Mouse (Mus musculus) embryonic facial prominence, embryonic 15.5 days (tissue): ENCODE measurements around the gene Ska2. TPM values are rescaled to one million over a fixed set of nuclear protein-coding genes. Genes with fewer than 3 reads are reported as not detected.

Experiments
- ATAC-seq: fragments of 200-750 bp; cut with Nextera tagmentation; 2 replicates; pipeline ENCODE4 v1.8.0; 2017; ENCODE audit warnings: low read depth, moderate TSS enrichment; ENCODE audit not compliant: insufficient number of reproducible peaks, low FRiP score, low TSS enrichment
- H3K27ac ChIP-seq: fragments of 300-500 bp; sonication (generic); replicated peaks from 2 replicates; pipeline ENCODE4 v1.5.1; 2015; ENCODE audit warnings: mild to moderate bottlenecking, inconsistent platforms
- H3K27me3 ChIP-seq: fragments of 300-500 bp; sonication (generic); 2 replicates; pipeline ENCODE4 v1.6.1; 2015; ENCODE audit warnings: inconsistent platforms
- H3K36me3 ChIP-seq: fragments of 300-500 bp; sonication (generic); 2 replicates; pipeline ENCODE4 v1.6.1; 2015; ENCODE audit warnings: mild to moderate bottlenecking, inconsistent platforms
- H3K4me1 ChIP-seq: fragments of 300-500 bp; sonication (generic); 2 replicates; pipeline ENCODE4 v1.6.1; 2015; ENCODE audit warnings: inconsistent platforms
- H3K4me2 ChIP-seq: fragments of 300-500 bp; sonication (generic); replicated peaks from 2 replicates; pipeline ENCODE4 v1.6.1; 2015; ENCODE audit warnings: mild to moderate bottlenecking, inconsistent platforms
- H3K4me3 ChIP-seq: fragments of 300-500 bp; sonication (generic); replicated peaks from 2 replicates; pipeline ENCODE4 v1.5.1; 2015; ENCODE audit warnings: mild to moderate bottlenecking, inconsistent platforms
- H3K9ac ChIP-seq: fragments of 300-500 bp; sonication (generic); 2 replicates; pipeline ENCODE4 v1.6.1; 2015; ENCODE audit warnings: inconsistent platforms
- H3K9me3 ChIP-seq: fragments of 300-500 bp; sonication (generic); replicated peaks from 2 replicates; pipeline ENCODE4 v1.6.1; 2016; ENCODE audit warnings: inconsistent platforms
- WGBS: fragments of 180-500 bp; shearing (Covaris S2); methylation state at CpG from one replicate; pipeline ENCODE4 v1.1.7; 2015; 5-methylcytosine and 5-hydroxymethylcytosine counted together
- polyA plus RNA-seq: library from polyadenylated mRNA; unstranded; fragments of >200 nt; fragmentation: Nextera tagmentation; extraction: Ambion mirVana; gene quantifications from 2 replicates; pipeline ENCODE4 v1.2.1, GENCODE M21; 2015

Gene Ska2
- 46.5 and 48.4 TPM in 2 replicates for polyA plus RNA-seq

- H3K27me3 ChIP-seq, result no peaks in the 10 kb centered on the region
- peak within 1 kb of the TSS; percentile 91 for H3K4me3 ChIP-seq
- peak within 1 kb of the TSS; percentile 97 for H3K27ac ChIP-seq
- H3K4me1 ChIP-seq, result peaks cover 19% of the 10 kb centered on the region; the same call in 1 of the 2 replicates
- peaks cover 20% of the 10 kb centered on the region for H3K36me3 ChIP-seq
- under 1% methylated on average over 40 of the region's 40 CpGs for WGBS
- H3K9ac ChIP-seq, result peak within 1 kb of the TSS; percentile 88
- peak; percentile 99 for ATAC-seq
- peak within 1 kb of the TSS; percentile 66 for H3K4me2 ChIP-seq
- H3K9me3 ChIP-seq, result no peaks in the 10 kb centered on the region
Measured at GRCm38 (mm10) chr11:87108755-87109518, at the start of gene Ska2. TSS of gene Ska2 (plus strand) at chr11:87109234.

- H3K27ac ChIP-seq, result no peak overlapping the region
- 97% methylated on average over 2 of the region's 2 CpGs for WGBS
Measured at GRCm38 (mm10) chr11:87060410-87060809, 48.6 kb upstream of the Ska2 start.

DNA sequence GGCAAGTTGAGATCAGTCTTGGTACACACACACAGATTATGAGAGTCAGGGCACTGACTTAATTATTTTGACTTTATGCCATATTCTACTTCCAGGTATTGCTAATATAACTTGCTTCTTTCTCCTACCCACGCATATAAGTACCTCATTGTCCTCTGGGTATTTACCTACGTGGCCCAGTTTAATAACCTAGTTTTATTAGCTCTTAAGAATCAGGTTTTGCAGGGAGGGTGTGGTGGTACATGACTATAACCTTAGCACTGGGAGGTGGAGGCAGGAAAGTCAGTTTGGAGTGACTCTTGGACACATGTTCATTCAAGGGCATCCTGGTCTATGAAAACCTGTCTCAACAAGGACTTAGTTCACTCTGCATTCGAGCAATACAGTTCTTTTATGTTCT, 46.9 kb upstream of the Ska2 start:
- WGBS, result 65% methylated on average over 3 of the region's 3 CpGs
- H3K36me3 ChIP-seq, result no peaks in the 10 kb centered on the region
- 0 out of 2 replicates have a peak overlapping the region, but pooled peaks have one; percentile 0 for H3K27ac ChIP-seq
- no peak for ATAC-seq
- H3K4me2 ChIP-seq, result no peak overlapping the region
- no peak overlapping the region for H3K4me3 ChIP-seq
- no peaks in the 10 kb centered on the region for H3K9me3 ChIP-seq
- no peaks in the 10 kb centered on the region for H3K4me1 ChIP-seq
- H3K9ac ChIP-seq, result no peak overlapping the region
- H3K27me3 ChIP-seq, result no peaks in the 10 kb centered on the region

More at GRCm38 (mm10) chr11:87060410-87060809, 48.6 kb upstream of the Ska2 start:
- no peak overlapping the region for H3K4me2 ChIP-seq
- H3K4me3 ChIP-seq, result no peak overlapping the region
- no peak for ATAC-seq
- H3K9ac ChIP-seq, result no peak overlapping the region
- H3K4me1 ChIP-seq, result no peaks in the 10 kb centered on the region
- no peaks in the 10 kb centered on the region for H3K9me3 ChIP-seq
- no peaks in the 10 kb centered on the region for H3K36me3 ChIP-seq
- H3K27me3 ChIP-seq, result no peaks in the 10 kb centered on the region

DNA sequence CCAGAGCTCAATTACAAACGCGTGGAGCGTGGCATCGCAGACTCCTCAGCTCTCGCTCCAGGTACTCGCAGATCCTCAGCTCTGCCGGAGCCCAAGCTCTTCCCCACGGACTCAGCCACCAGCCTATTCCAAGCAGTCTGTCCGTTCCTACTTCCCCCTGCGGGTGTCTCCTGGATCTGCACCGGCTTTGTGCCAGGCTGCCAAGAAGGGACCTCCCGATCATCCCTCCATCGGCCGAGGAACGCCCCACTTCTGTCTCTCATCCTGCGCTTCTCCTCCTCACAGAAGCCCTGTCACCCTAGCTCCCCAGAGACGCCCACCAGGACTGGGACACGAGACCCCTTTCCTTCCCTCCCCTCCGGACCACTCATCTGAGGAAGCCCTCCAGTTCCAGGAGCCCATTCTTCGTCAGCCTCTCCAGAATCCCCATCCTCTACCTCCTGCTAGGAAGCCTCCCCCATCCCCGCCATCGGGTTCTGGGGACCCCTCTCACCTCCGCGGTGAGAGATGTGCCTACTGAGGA, 35.6 kb upstream of the Ska2 start:
- Histone ChIP-seq H3K4me3 (peak overlapping the region; percentile 62), H3K4me2 (peak overlapping the region; percentile 95), H3K27ac (peak overlapping the region; percentile 66), H3K4me1 (peaks cover 11% of the 10 kb centered on the region; the same call in 1 of the 2 replicates), H3K9ac (peak overlapping the region; percentile 55), H3K36me3 (peaks cover 14% of the 10 kb centered on the region), H3K27me3 (no peaks in the 10 kb centered on the region), H3K9me3 (no peaks in the 10 kb centered on the region)
- WGBS, result under 1% methylated on average over 24 of the region's 24 CpGs
- peak; percentile 49 for ATAC-seq

GRCm38 (mm10) chr11:87073866-87074440, 35.1 kb upstream of the Ska2 start, which contains the start of gene Gdpd1:
TSS of gene Gdpd1 (minus strand) at chr11:87074062.
- Histone ChIP-seq H3K9me3 (no peaks in the 10 kb centered on the region), H3K36me3 (peaks cover 19% of the 10 kb centered on the region), H3K4me1 (peaks cover 11% of the 10 kb centered on the region; the same call in 1 of the 2 replicates), H3K4me2 (peak within 1 kb of the TSS; percentile 95), H3K27ac (peak within 1 kb of the TSS; percentile 66), H3K9ac (peak within 1 kb of the TSS; percentile 55), H3K27me3 (no peaks in the 10 kb centered on the region), H3K4me3 (peak within 1 kb of the TSS; percentile 62)
- under 1% methylated on average over 43 of the region's 43 CpGs for WGBS
- peak; percentile 86 for ATAC-seq

GRCm38 (mm10) chr11:87083712-87084111, 25.3 kb upstream of the Ska2 start:
- H3K27me3 ChIP-seq, result no peaks in the 10 kb centered on the region
- no peak overlapping the region for H3K4me3 ChIP-seq
- H3K9me3 ChIP-seq, result no peaks in the 10 kb centered on the region
- ATAC-seq, result no peak
- no peak overlapping the region for H3K4me2 ChIP-seq
- 84% methylated on average over 1 of the region's 1 CpGs for WGBS
- H3K4me1 ChIP-seq, result peaks cover 21% of the 10 kb centered on the region
- no peak overlapping the region for H3K27ac ChIP-seq
- no peak overlapping the region for H3K9ac ChIP-seq
- H3K36me3 ChIP-seq, result peaks cover 47% of the 10 kb centered on the region

DNA sequence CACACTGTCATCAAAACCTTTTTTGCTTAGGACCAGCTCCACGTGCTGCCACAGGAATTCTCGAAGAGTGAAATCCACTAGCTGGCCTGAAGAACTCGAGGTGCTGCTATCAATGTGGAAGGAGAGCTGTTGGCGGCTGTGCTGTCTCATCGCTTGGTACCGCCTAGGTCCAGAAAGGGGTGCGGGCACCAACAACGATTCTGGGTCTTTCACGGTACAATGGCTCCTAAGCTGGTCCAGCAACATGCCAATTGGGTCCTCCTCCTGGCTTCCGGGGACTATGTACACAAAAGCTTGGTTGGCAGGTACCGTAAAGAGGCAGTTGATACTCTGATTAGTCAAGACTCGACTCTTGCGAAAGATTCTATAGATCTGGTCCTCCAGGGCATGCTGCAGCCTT, 23.6 kb upstream of the Ska2 start:
- no peaks in the 10 kb centered on the region for H3K9me3 ChIP-seq
- peaks cover 21% of the 10 kb centered on the region for H3K4me1 ChIP-seq
- ATAC-seq, result no peak
- peak overlapping the region; percentile 94 for H3K4me3 ChIP-seq
- no peak overlapping the region for H3K9ac ChIP-seq
- peak overlapping the region; percentile 72 for H3K4me2 ChIP-seq
- H3K36me3 ChIP-seq, result peaks cover 34% of the 10 kb centered on the region
- WGBS, result 86% methylated on average over 13 of the region's 13 CpGs
- no peaks in the 10 kb centered on the region for H3K27me3 ChIP-seq
- H3K27ac ChIP-seq, result no peak overlapping the region

- Histone ChIP-seq H3K36me3 (peaks cover 33% of the 10 kb centered on the region), H3K9ac (peak within 1 kb of the TSS; percentile 67), H3K4me2 (peak within 1 kb of the TSS; percentile 72), H3K27ac (peak within 1 kb of the TSS; percentile 67), H3K4me1 (peaks cover 21% of the 10 kb centered on the region), H3K9me3 (no peaks in the 10 kb centered on the region), H3K4me3 (peak within 1 kb of the TSS; percentile 94), H3K27me3 (no peaks in the 10 kb centered on the region)
- peak; percentile 86 for ATAC-seq
- under 1% methylated on average over 43 of the region's 43 CpGs for WGBS
Measured at GRCm38 (mm10) chr11:87086290-87086984, 22.6 kb upstream of the Ska2 start, which contains the start of gene Smg8. TSS of gene Smg8 (minus strand) at chr11:87086774.

DNA sequence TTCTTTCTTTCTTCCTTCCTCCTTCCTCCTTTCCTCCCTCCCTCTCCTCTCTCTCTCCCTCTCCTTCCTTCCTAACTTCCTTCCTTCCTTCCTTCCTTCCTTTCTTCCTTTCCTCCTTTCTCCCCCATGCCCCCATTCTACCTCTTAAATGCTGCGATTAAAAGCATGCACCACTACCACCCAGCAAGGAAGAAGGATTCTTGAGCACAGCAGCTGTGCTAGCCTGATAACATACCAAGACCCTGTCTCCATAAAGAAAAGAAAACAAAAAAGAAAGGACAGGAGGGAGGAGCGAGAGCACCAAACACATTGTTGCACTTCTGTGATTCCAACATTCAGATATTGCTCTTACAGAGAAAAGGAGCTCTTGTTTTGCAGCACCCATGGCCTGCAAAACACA, 21.9 kb upstream of the Ska2 start:
- Histone ChIP-seq H3K27ac (no peak overlapping the region), H3K9me3 (no peaks in the 10 kb centered on the region), H3K9ac (no peak overlapping the region; the same call in 1 of the 2 replicates)

GRCm38 (mm10) chr11:87108409-87108754, 652 bp upstream of the Ska2 start, which contains the start of gene Prr11:
TSS of gene Prr11 (minus strand) at chr11:87108708.
- Histone ChIP-seq H3K9me3 (no peaks in the 10 kb centered on the region), H3K9ac (peak within 1 kb of the TSS; percentile 88), H3K4me2 (peak within 1 kb of the TSS; percentile 66), H3K27ac (peak within 1 kb of the TSS; percentile 97), H3K4me1 (peaks cover 19% of the 10 kb centered on the region; the same call in 1 of the 2 replicates), H3K4me3 (peak within 1 kb of the TSS; percentile 91), H3K27me3 (no peaks in the 10 kb centered on the region), H3K36me3 (peaks cover 24% of the 10 kb centered on the region)
- ATAC-seq, result no peak
- under 1% methylated on average over 14 of the region's 14 CpGs for WGBS

More for the DNA sequence above, 21.9 kb upstream of the Ska2 start:
- Histone ChIP-seq H3K36me3 (peaks cover 35% of the 10 kb centered on the region), H3K4me1 (peaks cover 21% of the 10 kb centered on the region), H3K4me2 (peak overlapping the region; percentile 72), H3K27me3 (no peaks in the 10 kb centered on the region), H3K4me3 (peak overlapping the region; percentile 94)
- ATAC-seq, result no peak
- WGBS, result 70% methylated on average over 2 of the region's 2 CpGs
